Mouse (Mus musculus): ENCODE measurements around the gene Tbc1d22a.

Gene Tbc1d22a

GRCm38 (mm10) chr15:86439015-86439796 is 224.9 kb downstream of the Tbc1d22a start:
- no peak for DNase-seq (ENCODE audit: low read depth, low spot score)

DNA sequence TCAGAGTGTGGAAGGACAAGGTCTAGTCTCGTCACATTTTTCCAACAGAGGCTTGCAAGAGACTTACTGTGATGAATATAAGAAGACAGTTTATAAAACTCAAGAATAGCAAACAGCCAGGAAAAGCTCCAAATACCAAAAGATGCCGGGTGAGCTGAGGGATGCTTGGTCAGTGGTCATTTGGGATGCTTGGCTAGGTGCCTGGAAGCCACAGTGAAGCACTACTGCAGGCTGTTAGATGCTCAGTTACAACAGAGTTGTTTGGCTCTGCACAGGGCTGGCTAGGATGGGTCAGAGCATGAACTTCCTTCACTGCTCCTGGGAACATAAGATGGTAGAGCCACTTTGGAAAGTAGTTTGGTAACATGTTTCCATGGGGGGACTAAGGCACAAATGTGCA is 230.0 kb downstream of the Tbc1d22a start:
- DNase-seq (ENCODE audit: low read depth, low spot score) = no peak

DNA sequence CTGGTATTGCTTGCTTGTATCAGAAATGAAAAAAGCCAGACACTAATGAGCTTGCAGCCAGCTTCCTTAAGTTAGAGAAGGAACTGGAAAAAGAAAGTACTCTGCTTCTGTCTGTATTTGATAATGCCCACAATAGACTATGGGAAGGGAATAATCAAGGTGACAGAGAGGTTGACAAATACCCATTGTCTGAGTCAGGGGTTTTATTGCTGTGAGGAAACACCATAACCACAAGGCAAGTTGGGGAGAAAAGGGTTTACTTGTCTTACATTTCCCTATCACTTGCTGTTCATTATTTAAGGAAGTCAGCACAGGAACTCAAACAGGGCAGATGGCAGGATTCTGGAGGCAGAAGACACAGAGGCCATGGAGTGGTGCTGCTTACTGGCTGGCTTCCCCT is 231.8 kb downstream of the Tbc1d22a start:
- DNase-seq (ENCODE audit: low read depth, low spot score) = no peak

GRCm38 (mm10) chr15:86447251-86447650 is 233.0 kb downstream of the Tbc1d22a start:
- no peak for DNase-seq (ENCODE audit: low read depth, low spot score)

DNA sequence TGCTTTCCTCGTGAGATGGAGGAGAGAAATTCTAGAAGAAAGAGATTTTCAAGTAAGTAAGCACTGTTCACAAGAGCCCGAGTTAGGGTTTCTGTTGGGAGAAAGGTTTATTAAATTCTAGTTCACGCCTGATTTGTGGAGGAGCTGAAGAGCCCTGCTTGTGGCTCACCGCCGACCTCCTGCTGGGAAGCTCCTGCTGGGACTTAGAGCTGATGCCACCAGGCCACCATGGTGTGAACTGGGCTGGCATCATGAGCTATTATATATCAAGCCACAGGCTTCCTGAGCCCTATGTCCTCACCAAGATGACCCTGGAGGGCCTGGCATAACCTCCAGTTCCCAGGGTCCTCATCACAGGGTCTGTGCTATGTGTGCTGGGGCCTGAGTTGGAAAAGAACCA is 235.0 kb downstream of the Tbc1d22a start:
- DNase-seq (ENCODE audit: low read depth, low spot score) = no peak

- DNase-seq (ENCODE audit: low read depth, low spot score) = no peak
Observed at GRCm38 (mm10) chr15:86449794-86450193, 235.5 kb downstream of the Tbc1d22a start.

DNA sequence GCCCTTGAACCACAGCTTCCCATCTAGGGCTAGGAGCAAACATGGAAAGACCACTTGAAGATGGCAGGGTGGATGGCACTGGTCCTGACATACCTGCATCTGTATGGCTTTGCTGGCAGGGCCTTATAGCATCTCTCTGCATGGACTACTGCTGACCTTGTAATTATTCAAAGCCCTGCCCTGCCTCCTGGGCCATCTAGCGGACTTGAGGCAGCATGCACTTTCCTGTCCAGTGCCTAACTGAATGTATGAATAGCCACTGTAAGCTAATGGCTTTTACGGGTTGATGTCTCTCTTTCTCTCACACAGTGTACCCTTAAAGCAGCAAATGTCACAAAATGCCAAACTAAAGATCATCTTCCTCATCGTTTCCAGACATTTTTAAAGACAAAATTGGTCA is 245.2 kb downstream of the Tbc1d22a start:
- no peak for DNase-seq (ENCODE audit: low read depth, low spot score)

DNA sequence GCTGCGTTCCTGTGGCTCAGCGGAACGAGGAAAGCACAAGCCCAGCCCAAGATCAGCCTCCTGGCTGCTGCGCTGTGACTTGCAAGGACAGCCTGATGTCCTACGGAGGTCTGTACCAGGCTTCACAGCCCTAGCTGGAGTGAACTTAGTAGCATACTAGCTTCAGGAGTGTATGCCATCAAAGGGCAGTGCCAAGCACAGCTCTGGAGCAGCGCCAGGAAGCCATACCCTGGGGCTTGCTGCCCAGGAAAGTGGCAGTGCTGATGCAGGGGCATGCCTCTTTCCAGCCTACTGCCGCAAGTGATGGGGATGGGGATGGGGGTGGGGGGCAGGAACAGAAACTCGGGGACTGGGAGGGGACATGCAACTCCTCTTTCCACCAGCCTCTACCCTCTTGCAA is 248.4 kb downstream of the Tbc1d22a start:
- DNase-seq (ENCODE audit: low read depth, low spot score) = no peak

GRCm38 (mm10) chr15:86468082-86468481 is 253.8 kb downstream of the Tbc1d22a start:
- DNase-seq (ENCODE audit: low read depth, low spot score) = no peak

DNA sequence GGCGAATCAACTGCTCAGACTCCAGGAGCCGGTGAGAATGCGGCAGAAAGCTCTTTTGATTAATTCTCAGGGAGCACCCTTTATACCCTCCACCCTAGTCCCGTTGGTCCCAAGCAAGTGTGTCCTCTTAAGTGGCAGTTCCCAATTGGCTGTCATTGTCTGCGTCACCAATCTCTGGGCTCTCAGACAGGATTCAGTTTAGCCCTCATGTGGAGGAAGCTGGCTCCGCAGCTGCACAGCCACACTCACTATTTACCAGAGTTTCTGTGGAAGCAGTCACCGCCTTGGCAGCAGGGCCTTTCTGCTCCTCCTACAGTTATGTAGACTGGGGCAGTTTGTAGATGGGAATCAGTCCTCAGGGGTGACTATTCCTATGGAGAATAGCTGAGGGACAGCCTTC is 256.9 kb downstream of the Tbc1d22a start:
- no peak for DNase-seq (ENCODE audit: low read depth, low spot score)

DNA sequence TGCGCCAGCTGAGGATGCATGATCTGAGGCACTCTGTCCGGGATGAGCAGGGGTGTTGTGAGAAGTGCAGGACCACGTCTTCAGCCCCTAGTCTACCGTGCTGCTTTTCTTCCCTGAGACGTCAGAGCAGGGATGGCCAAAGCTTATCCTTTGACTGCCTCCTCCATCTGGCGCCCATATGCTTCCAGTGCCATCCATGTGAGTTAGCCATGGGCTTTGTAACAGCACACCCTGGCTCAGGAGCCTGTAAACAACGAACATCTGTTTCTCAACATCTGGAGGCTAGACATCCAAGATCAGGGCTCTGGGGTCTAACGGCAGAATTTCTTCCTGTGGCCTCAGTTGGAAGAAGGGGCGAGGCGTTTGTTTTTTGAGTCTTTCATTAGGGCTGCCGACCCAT is 259.2 kb downstream of the Tbc1d22a start:
- DNase-seq (ENCODE audit: low read depth, low spot score) = no peak

- no peak for DNase-seq (ENCODE audit: low read depth, low spot score)
Observed at GRCm38 (mm10) chr15:86474951-86475350, 260.7 kb downstream of the Tbc1d22a start.

- DNase-seq (ENCODE audit: low read depth, low spot score) = no peak
Observed at GRCm38 (mm10) chr15:86476483-86476882, 262.2 kb downstream of the Tbc1d22a start.

GRCm38 (mm10) chr15:86477032-86477431 is 262.8 kb downstream of the Tbc1d22a start:
- no peak for DNase-seq (ENCODE audit: low read depth, low spot score)

DNA sequence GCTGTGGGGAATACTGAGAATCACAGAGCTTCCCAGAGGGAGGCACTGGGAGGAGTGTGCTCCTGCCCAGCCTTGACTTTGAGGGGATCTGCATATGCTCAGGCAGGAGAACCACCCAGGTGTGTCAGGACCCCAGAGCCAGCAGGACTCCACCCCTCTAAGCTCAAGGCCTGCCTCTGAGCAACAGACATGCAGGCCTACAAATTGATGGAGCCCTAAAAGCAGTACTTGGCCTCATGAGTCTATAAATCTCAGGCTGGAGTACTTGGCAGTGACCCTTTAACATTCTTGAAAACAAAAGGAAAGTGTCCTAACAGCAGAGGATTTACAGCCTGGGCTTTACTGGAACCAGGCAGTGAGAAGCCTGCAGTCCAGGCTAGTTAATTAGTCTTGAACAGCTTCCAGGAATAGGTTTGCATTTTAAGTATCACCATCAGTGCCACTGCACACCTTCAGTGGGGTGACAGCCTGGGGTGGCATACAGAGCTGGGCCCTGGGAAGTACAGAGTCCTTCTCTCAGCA is 263.3 kb downstream of the Tbc1d22a start:
- DNase-seq (ENCODE audit: low read depth, low spot score) = no peak

- no peak for DNase-seq (ENCODE audit: low read depth, low spot score)
Observed at GRCm38 (mm10) chr15:86478685-86479502, 264.6 kb downstream of the Tbc1d22a start.

DNA sequence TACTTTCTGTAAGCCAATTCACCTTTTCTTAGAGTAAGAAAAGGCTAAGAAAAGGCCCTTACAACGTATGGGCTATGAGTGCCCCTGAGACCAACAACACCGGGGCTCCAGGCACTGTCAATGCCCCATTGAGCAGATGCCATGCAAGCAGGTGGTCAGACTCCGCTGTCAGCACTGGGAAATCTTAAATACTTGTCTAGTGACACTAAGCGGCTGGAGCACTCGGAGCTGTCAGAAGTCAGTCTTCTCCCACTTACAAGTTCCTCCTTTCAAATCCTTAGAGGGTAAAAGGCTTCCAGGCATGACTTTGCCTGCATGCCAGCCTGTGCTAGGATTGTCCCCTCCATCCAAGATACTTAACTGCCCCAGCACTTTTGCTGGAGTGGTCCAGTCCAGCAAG is 268.1 kb downstream of the Tbc1d22a start:
- no peak for DNase-seq (ENCODE audit: low read depth, low spot score)

DNA sequence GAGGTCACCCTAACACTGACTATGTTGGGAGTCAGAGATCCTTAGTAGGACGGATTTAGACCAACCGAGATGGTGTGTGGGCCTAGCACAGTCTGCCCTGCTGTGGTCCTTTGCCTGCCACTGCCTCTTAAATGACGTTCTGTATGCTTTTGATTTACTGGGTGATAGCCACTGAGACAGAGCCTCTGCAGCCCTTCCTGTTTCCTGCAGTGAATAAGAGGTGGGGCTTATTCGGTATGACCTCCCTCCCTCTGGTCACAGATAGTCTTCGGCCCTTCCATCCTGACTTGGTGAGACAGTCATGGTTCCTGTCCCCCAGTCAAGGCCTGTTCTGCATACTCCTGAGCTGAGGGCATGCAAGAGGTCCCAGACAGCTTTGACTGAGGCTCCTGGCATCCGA is 271.6 kb downstream of the Tbc1d22a start:
- DNase-seq (ENCODE audit: low read depth, low spot score) = no peak

GRCm38 (mm10) chr15:86487359-86487758 is 273.1 kb downstream of the Tbc1d22a start:
- no peak for DNase-seq (ENCODE audit: low read depth, low spot score)

- no peak for DNase-seq (ENCODE audit: low read depth, low spot score)
Observed at GRCm38 (mm10) chr15:86491434-86492099, 277.3 kb downstream of the Tbc1d22a start.

DNA sequence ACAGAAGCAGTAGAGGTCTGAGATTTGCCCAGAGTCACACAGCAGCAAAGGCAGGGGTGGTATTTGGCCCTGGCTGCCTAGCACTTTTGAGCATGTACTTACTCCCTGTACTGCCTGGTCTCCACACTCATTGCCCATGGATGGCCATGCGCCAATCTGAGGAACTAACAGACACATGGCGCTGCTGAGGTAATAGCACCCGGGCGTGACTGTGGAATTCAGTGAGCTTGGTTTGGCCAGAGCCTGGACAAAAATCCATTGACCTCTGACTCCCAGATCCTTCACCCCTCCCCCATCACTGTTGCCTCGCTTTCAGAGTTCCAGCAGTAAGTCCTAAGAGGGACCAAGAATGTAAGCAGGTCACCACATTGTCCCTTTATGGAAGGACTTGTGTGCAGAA is 278.4 kb downstream of the Tbc1d22a start:
- DNase-seq (ENCODE audit: low read depth, low spot score) = no peak

- DNase-seq (ENCODE audit: low read depth, low spot score) = no peak
Observed at GRCm38 (mm10) chr15:86496209-86496608, 281.9 kb downstream of the Tbc1d22a start.
